Mouse (Mus musculus) kidney, embryonic 14.5 days (tissue): ENCODE measurements around the gene Rin2. TPM values are rescaled to one million over a fixed set of nuclear protein-coding genes. Genes with fewer than 3 reads are reported as not detected.
A peak's percentile ranks its signal among the peaks of the same experiment; 100 is the strongest.

ENCODE experiments used
- ATAC-seq: fragments of 200-750 bp; cut with Nextera tagmentation; 2 replicates; pipeline ENCODE4 v1.8.0; 2017; ENCODE audit warnings: moderate number of reproducible peaks, mild to moderate bottlenecking, moderate TSS enrichment, moderate library complexity; ENCODE audit not compliant: low FRiP score, low TSS enrichment
- H3K27ac ChIP-seq: fragments of 300-500 bp; sonication (generic); 2 replicates; pipeline ENCODE4 v1.5.1; 2014; ENCODE audit warnings: low read depth, mild to moderate bottlenecking, low read length, moderate library complexity, mixed read lengths
- H3K27me3 ChIP-seq: fragments of 300-500 bp; sonication (generic); 2 replicates; pipeline ENCODE4 v1.6.1; 2014; ENCODE audit warnings: mild to moderate bottlenecking, low read length; ENCODE audit not compliant: control insufficient read depth, insufficient read depth
- H3K36me3 ChIP-seq: fragments of 300-500 bp; sonication (generic); 2 replicates; pipeline ENCODE4 v1.6.1; 2014; ENCODE audit warnings: low read length, mixed read lengths; ENCODE audit not compliant: control insufficient read depth, insufficient read depth
- H3K4me1 ChIP-seq: fragments of 300-500 bp; sonication (generic); 2 replicates; pipeline ENCODE4 v1.6.1; 2014; ENCODE audit warnings: low read length, mixed read lengths; ENCODE audit not compliant: control insufficient read depth, insufficient read depth
- H3K4me2 ChIP-seq: fragments of 300-500 bp; sonication (generic); replicated peaks from 2 replicates; pipeline ENCODE4 v1.6.1; 2014; ENCODE audit warnings: low read depth, mild to moderate bottlenecking, low read length
- H3K4me3 ChIP-seq: fragments of 300-500 bp; sonication (generic); 2 replicates; pipeline ENCODE4 v1.5.1; 2014; ENCODE audit warnings: mild to moderate bottlenecking, low read length
- H3K9ac ChIP-seq: fragments of 300-500 bp; sonication (generic); 2 replicates; pipeline ENCODE4 v1.6.1; 2014; ENCODE audit warnings: low read depth, mild to moderate bottlenecking, low read length, moderate library complexity
- H3K9me3 ChIP-seq: fragments of 300-500 bp; sonication (generic); 2 replicates; pipeline ENCODE4 v1.6.1; 2016; ENCODE audit warnings: low read length; ENCODE audit not compliant: control insufficient read depth
- WGBS: fragments of 180-500 bp; shearing (Covaris S2); extraction: QIAGEN DNeasy Blood & Tissue Kit; methylation state at CpG from one replicate; pipeline ENCODE4 v1.1.7; 2014; 5-methylcytosine and 5-hydroxymethylcytosine counted together
- polyA plus RNA-seq: library from polyadenylated mRNA; unstranded; fragments of >200 nt; fragmentation: Nextera tagmentation; extraction: Ambion mirVana; gene quantifications from 2 replicates; pipeline ENCODE4 v1.2.1, GENCODE M21; 2014

Gene Rin2
- polyA plus RNA-seq, 1 experiment from 2014 or later, result 36.3 TPM

DNA sequence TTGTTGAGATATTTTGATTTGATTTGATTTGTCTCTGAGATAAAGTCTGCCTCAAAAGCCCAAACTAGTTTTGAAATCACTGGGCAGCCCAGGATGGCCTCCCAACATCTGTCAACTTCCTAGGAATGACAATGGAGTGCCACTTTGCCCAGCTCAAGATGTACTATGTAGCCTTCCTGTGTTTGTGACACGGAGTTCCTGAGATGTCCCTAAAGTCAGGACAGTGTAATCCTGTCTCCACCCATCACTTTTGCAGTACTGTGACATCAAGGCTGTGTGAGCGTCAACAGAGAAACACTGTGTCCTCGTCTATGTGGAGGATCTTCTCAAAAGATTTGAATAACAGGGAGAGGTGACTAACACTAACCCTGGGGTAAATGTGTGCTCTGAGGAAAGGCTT, 123.9 kb downstream of the Rin2 start:
- H3K4me1 ChIP-seq, result no peaks in the 10 kb centered on the region
- H3K9me3 ChIP-seq, result no peaks in the 10 kb centered on the region
- no peaks in the 10 kb centered on the region for H3K27me3 ChIP-seq
- no peak overlapping the region for H3K27ac ChIP-seq
- 83% methylated on average over 3 of the region's 3 CpGs for WGBS
- no peak for ATAC-seq
- H3K36me3 ChIP-seq, result peaks cover 7% of the 10 kb centered on the region; the same call in 1 of the 2 replicates
- H3K9ac ChIP-seq, result no peak overlapping the region
- no peak overlapping the region for H3K4me3 ChIP-seq
- no peak overlapping the region for H3K4me2 ChIP-seq

DNA sequence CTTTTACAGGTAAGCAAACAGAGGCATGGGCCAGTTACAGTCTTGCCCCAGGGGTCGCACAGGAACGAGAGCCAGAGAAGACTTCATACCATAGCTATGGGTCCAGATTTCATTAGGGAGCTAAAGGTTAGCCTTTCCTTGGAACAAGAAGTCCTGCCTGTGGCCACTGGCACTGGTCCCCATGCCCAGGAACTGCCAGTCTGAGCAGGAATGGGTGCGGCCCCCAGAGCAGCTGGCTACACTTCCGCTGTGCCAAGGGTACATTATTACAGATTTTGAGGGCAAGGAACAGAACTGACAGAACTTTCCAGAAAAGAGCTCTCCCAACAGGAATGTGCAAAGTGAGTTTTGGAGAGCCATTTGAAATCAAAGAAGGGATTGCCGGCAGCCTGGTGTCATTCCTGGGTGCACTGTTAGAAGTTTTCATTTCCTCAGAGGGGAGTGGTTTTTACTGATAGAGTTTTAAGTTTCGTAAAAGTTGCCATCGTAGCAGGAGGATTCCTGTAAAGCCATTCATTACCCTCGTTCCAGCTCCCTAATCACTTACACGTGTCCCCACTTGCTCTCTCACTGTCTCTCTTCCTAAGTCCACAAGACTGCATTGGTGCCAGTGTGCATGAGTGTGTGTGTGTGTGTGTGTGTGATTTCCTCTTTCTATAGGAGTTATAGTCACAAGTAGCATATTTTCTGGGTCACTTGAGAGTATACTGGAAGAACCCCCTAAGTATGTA, 126.5 kb downstream of the Rin2 start:
- peaks cover 7% of the 10 kb centered on the region; the same call in 1 of the 2 replicates for H3K36me3 ChIP-seq
- WGBS, result 74% methylated on average over 9 of the region's 9 CpGs
- no peak overlapping the region for H3K9ac ChIP-seq

GRCm38 (mm10) chr2:145802626-145803025, 127.6 kb downstream of the Rin2 start:
- Histone ChIP-seq H3K27me3 (no peaks in the 10 kb centered on the region), H3K36me3 (peaks cover 4% of the 10 kb centered on the region; the same call in 1 of the 2 replicates), H3K9ac (no peak overlapping the region), H3K27ac (no peak overlapping the region), H3K4me1 (no peaks in the 10 kb centered on the region), H3K9me3 (peaks cover 8% of the 10 kb centered on the region), H3K4me3 (no peak overlapping the region), H3K4me2 (no peak overlapping the region)
- WGBS, result 76% methylated on average over 2 of the region's 2 CpGs
- ATAC-seq, result no peak

More for the DNA sequence above, 126.5 kb downstream of the Rin2 start:
- no peak overlapping the region for H3K4me2 ChIP-seq
- no peaks in the 10 kb centered on the region for H3K27me3 ChIP-seq
- H3K9me3 ChIP-seq, result peaks cover 8% of the 10 kb centered on the region
- no peak overlapping the region for H3K4me3 ChIP-seq
- no peaks in the 10 kb centered on the region for H3K4me1 ChIP-seq
- no peak overlapping the region for H3K27ac ChIP-seq
- ATAC-seq, result no peak

DNA sequence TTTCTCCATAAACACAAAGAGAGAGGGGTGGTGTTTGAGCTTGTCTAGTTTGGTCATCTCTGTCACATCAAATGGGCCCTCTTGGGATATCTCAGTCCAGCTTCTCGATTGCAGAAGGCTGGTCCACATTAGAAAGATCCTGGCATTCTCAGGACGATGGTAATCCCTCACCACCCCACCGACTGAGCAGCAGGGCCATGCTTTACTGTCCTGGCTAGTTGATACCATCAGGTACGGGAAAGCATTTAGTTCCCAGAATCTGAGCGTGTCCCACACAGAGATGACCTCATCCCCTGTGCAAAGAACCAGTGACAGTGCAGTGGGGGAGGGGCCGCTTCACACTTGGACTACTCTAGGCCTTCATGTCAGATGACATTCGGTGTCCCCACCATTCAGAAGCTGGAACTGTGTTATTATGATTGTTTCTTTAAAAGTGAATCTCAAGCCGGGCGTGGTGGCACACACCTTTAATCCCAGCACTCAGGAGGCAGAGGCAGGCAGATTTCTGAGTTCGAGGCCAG, 128.9 kb downstream of the Rin2 start:
- no peak overlapping the region for H3K9ac ChIP-seq
- no peaks in the 10 kb centered on the region for H3K27me3 ChIP-seq
- H3K9me3 ChIP-seq, result peaks cover 8% of the 10 kb centered on the region
- H3K4me3 ChIP-seq, result no peak overlapping the region
- ATAC-seq, result 0 out of 2 replicates have a peak, but pooled peaks have one; percentile 39
- no peak overlapping the region for H3K27ac ChIP-seq
- H3K36me3 ChIP-seq, result peaks cover 4% of the 10 kb centered on the region; the same call in 1 of the 2 replicates
- 90% methylated on average over 10 of the region's 10 CpGs for WGBS
- no peaks in the 10 kb centered on the region for H3K4me1 ChIP-seq
- no peak overlapping the region for H3K4me2 ChIP-seq

DNA sequence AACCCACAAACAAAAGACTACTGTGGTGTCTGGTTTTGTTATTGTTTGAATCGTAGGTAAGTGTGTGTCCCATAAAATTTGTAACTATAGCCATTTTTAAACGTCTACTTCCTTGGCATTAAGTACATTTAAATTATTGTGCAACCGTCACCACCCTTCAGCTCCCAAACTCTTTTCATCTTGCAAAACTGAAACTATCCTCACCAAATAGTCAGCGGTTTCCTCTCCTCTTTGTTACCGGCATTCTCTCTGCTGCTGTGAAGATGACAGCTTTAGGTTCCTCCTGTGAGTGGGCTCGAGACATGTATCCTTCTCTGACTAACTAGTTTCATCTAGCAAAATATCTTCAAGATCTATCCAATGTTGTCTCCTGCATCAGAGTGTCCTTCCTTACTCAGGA, 129.5 kb downstream of the Rin2 start:
- Histone ChIP-seq H3K4me1 (no peaks in the 10 kb centered on the region), H3K9ac (no peak overlapping the region), H3K4me3 (no peak overlapping the region), H3K4me2 (no peak overlapping the region), H3K9me3 (peaks cover 8% of the 10 kb centered on the region), H3K36me3 (peaks cover 4% of the 10 kb centered on the region; the same call in 1 of the 2 replicates), H3K27me3 (no peaks in the 10 kb centered on the region), H3K27ac (no peak overlapping the region)
- 91% methylated on average over 6 of the region's 6 CpGs for whole genome bisulfite sequencing
- ATAC-seq, result no peak

DNA sequence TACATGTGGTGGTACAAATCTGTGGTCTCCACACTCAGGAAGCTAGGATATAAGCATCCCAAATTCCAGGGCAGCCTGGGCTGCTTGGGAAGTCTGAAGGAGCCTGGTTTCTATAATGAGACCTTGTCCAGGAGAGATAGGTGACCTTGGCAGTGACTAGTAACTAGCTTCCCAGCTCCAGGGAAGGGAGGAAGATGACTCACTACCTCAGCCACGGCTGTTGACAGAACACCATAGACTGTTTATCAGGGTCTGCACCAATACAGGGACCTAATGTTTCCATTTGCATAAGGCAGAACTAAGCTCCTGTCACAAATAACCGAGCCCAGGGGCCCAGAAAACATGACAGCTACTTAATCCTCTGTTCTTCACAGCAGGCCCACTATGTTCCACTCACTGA, 132.3 kb downstream of the Rin2 start:
- 76% methylated on average over 2 of the region's 2 CpGs for WGBS
- no peaks in the 10 kb centered on the region for H3K36me3 ChIP-seq
- ATAC-seq, result no peak

DNA sequence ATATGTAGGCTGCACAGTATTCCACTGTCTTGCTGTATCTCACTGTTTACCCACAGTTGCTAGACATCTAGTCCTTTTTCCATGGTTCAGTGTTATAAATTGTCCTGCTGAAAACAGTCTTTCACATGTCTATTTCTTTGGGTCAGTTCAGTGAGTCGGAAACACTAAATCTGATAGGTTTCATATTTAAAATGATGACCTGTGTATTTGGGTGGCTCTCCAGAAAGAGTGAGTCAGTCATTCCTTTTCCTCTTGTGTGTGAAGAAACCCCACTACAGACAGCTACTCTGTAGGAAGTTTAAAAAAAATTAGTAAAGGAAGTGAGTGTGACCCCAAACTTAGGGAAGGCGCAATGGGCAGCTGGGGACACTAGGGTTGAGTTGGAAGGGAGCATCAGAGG, 133.2 kb downstream of the Rin2 start:
- Histone ChIP-seq H3K9me3 (peaks cover 8% of the 10 kb centered on the region), H3K9ac (no peak overlapping the region), H3K27me3 (no peaks in the 10 kb centered on the region), H3K4me3 (no peak overlapping the region), H3K4me1 (no peaks in the 10 kb centered on the region), H3K36me3 (no peaks in the 10 kb centered on the region), H3K4me2 (no peak overlapping the region), H3K27ac (no peak overlapping the region)
- 92% methylated on average over 2 of the region's 2 CpGs for WGBS
- no peak for ATAC-seq

More for the DNA sequence above, 132.3 kb downstream of the Rin2 start:
- Histone ChIP-seq H3K27ac (no peak overlapping the region), H3K4me2 (no peak overlapping the region), H3K9me3 (peaks cover 8% of the 10 kb centered on the region), H3K4me1 (no peaks in the 10 kb centered on the region), H3K9ac (no peak overlapping the region), H3K27me3 (no peaks in the 10 kb centered on the region), H3K4me3 (no peak overlapping the region)

GRCm38 (mm10) chr2:145808667-145809066, 133.7 kb downstream of the Rin2 start:
- Histone ChIP-seq H3K9me3 (peaks cover 8% of the 10 kb centered on the region), H3K36me3 (no peaks in the 10 kb centered on the region), H3K4me2 (no peak overlapping the region), H3K4me1 (no peaks in the 10 kb centered on the region), H3K27ac (no peak overlapping the region), H3K4me3 (no peak overlapping the region), H3K9ac (no peak overlapping the region), H3K27me3 (no peaks in the 10 kb centered on the region)
- 92% methylated on average over 6 of the region's 6 CpGs for WGBS
- no peak for ATAC-seq

GRCm38 (mm10) chr2:145810676-145811075, 135.7 kb downstream of the Rin2 start:
- no peak for ATAC-seq
- peaks cover 7% of the 10 kb centered on the region for H3K9me3 ChIP-seq
- H3K4me1 ChIP-seq, result no peaks in the 10 kb centered on the region
- H3K27me3 ChIP-seq, result no peaks in the 10 kb centered on the region
- no peak overlapping the region for H3K4me3 ChIP-seq
- H3K27ac ChIP-seq, result no peak overlapping the region
- no peak overlapping the region for H3K4me2 ChIP-seq
- no peak overlapping the region for H3K9ac ChIP-seq
- H3K36me3 ChIP-seq, result no peaks in the 10 kb centered on the region
- WGBS, result 54% methylated on average over 5 of the region's 5 CpGs
